Mouse (Mus musculus) liver, adult 2 months (tissue): Measurements from ENCODE around the gene Dnttip1. TPM values are rescaled to one million over a fixed set of nuclear protein-coding genes. Genes with fewer than 3 reads are reported as not detected.

Experiments
- DNase-seq: peaks from one replicate; pipeline ENCODE4 v3.0.0-alpha.2; 2011; ENCODE audit warnings: low read depth, low spot score; ENCODE audit errors: extremely low read depth
- H3K27ac ChIP-seq: fragments of 200-500 bp; replicated peaks from 2 replicates; pipeline ENCODE4 v1.5.1; 2012; ENCODE audit warnings: low read depth, mild to moderate bottlenecking, control low read depth, inconsistent platforms, low read length; ENCODE audit not compliant: insufficient read depth
- H3K27me3 ChIP-seq: fragments of 200-500 bp; 2 replicates; pipeline ENCODE4 v1.6.1; 2012; ENCODE audit warnings: mild to moderate bottlenecking, moderate library complexity, low read length, inconsistent platforms; ENCODE audit not compliant: control insufficient read depth, insufficient read depth
- H3K36me3 ChIP-seq: fragments of 200-500 bp; 2 replicates; pipeline ENCODE4 v1.6.1; 2012; ENCODE audit warnings: low read length, inconsistent platforms; ENCODE audit not compliant: control insufficient read depth, insufficient read depth
- H3K4me1 ChIP-seq: fragments of 200-500 bp; 2 replicates; pipeline ENCODE4 v1.6.1; 2011; ENCODE audit warnings: low read length; ENCODE audit not compliant: control insufficient read depth, insufficient read depth
- H3K4me3 ChIP-seq: fragments of 200-500 bp; 2 replicates; pipeline ENCODE4 v1.5.1; 2011; ENCODE audit warnings: low read depth, mild to moderate bottlenecking, control low read depth, low read length, moderate library complexity; ENCODE audit not compliant: insufficient read depth
- H3K79me2 ChIP-seq: fragments of 200-500 bp; 2 replicates; pipeline ENCODE4 v1.6.1; 2012; ENCODE audit warnings: inconsistent platforms, mild to moderate bottlenecking, low read length, moderate library complexity; ENCODE audit not compliant: control insufficient read depth, insufficient read depth
- H3K9ac ChIP-seq: fragments of 200-500 bp; 2 replicates; pipeline ENCODE4 v1.6.1; 2012; ENCODE audit warnings: low read depth, mild to moderate bottlenecking, control low read depth, inconsistent platforms, low read length
- CTCF ChIP-seq: fragments of 200-500 bp; IDR thresholded peaks from 2 replicates; pipeline ENCODE4 v1.5.1; 2011; ENCODE audit warnings: low read depth, low read length, control low read depth
- POLR2A ChIP-seq: fragments of 200-500 bp; IDR thresholded peaks from 2 replicates; pipeline ENCODE4 v1.6.1; 2011; ENCODE audit warnings: low read length, control low read depth; ENCODE audit not compliant: insufficient read depth; ENCODE audit errors: extremely low read depth
- WGBS: fragments of 180-500 bp; shearing (Covaris S2); methylation state at CpG from one replicate; pipeline ENCODE4 v1.1.7; 2018; 5-methylcytosine and 5-hydroxymethylcytosine counted together
- polyA plus RNA-seq: library from polyadenylated mRNA; depleted of rRNA; stranded (reverse); fragments of >200 nt; gene quantifications from 2 replicates; pipeline ENCODE4 v1.2.3, GENCODE M21; 2012
- total RNA-seq: library from RNA; depleted of rRNA; stranded (reverse); fragments of >200 nt; gene quantifications from 2 replicates; pipeline ENCODE4 v1.2.3, GENCODE M21; 2014

Gene Dnttip1
- total and polyA plus RNA-seq, 2 experiments: 11.8 to 11.9 TPM

GRCm38 (mm10) chr2:164773229-164773988 lies 27.6 kb downstream of the Dnttip1 start:
- H3K4me3 ChIP-seq: no peak overlapping the region

GRCm38 (mm10) chr2:164773989-164774364 lies 28.2 kb downstream of the Dnttip1 start:
- Histone ChIP-seq H3K79me2 (no peaks in the 10 kb centered on the region), H3K4me1 (no peaks in the 10 kb centered on the region), H3K27me3 (no peaks in the 10 kb centered on the region), H3K27ac (no peak overlapping the region), H3K9ac (no peak overlapping the region), H3K4me3 (no peak overlapping the region), H3K36me3 (no peaks in the 10 kb centered on the region)
- WGBS: 76% methylated on average over 5 of the region's 5 CpGs
- no peak for TF ChIP-seq POLR2A
- TF ChIP-seq CTCF: no peak
- no peak for DNase-seq

More at GRCm38 (mm10) chr2:164773229-164773988, 27.6 kb downstream of the Dnttip1 start:
- Histone ChIP-seq H3K79me2 (no peaks in the 10 kb centered on the region), H3K36me3 (no peaks in the 10 kb centered on the region), H3K27ac (no peak overlapping the region), H3K4me1 (no peaks in the 10 kb centered on the region), H3K9ac (no peak overlapping the region), H3K27me3 (no peaks in the 10 kb centered on the region)
- DNase-seq: no peak
- TF ChIP-seq POLR2A (no peak), CTCF (no peak)
- 90% methylated on average over 14 of the region's 14 CpGs for WGBS

GRCm38 (mm10) chr2:164776130-164776529 lies 30.3 kb downstream of the Dnttip1 start:
- no peak overlapping the region for H3K4me3 ChIP-seq
- H3K79me2 ChIP-seq: no peaks in the 10 kb centered on the region
- no peak overlapping the region for H3K27ac ChIP-seq
- TF ChIP-seq CTCF (no peak), POLR2A (no peak)
- 91% methylated on average over 6 of the region's 6 CpGs for WGBS
- H3K27me3 ChIP-seq: no peaks in the 10 kb centered on the region
- no peaks in the 10 kb centered on the region for H3K36me3 ChIP-seq
- H3K4me1 ChIP-seq: no peaks in the 10 kb centered on the region
- no peak for DNase-seq
- H3K9ac ChIP-seq: no peak overlapping the region

- no peak for TF ChIP-seq CTCF
- no peak for TF ChIP-seq POLR2A
Measured at GRCm38 (mm10) chr2:164776801-164777200, 31.0 kb downstream of the Dnttip1 start.

GRCm38 (mm10) chr2:164777246-164778014 lies 31.6 kb downstream of the Dnttip1 start:
- TF ChIP-seq CTCF (no peak), POLR2A (no peak)
- no peaks in the 10 kb centered on the region for H3K79me2 ChIP-seq
- no peaks in the 10 kb centered on the region for H3K4me1 ChIP-seq
- no peaks in the 10 kb centered on the region for H3K27me3 ChIP-seq
- H3K4me3 ChIP-seq: no peak overlapping the region
- no peak for DNase-seq
- no peak overlapping the region for H3K9ac ChIP-seq
- no peaks in the 10 kb centered on the region for H3K36me3 ChIP-seq
- no peak overlapping the region for H3K27ac ChIP-seq
- 81% methylated on average over 30 of the region's 30 CpGs for WGBS

More at GRCm38 (mm10) chr2:164776801-164777200, 31.0 kb downstream of the Dnttip1 start:
- H3K9ac ChIP-seq: no peak overlapping the region
- no peaks in the 10 kb centered on the region for H3K79me2 ChIP-seq
- H3K36me3 ChIP-seq: no peaks in the 10 kb centered on the region
- H3K4me1 ChIP-seq: no peaks in the 10 kb centered on the region
- no peak overlapping the region for H3K4me3 ChIP-seq
- WGBS: 69% methylated on average over 17 of the region's 17 CpGs
- no peak overlapping the region for H3K27ac ChIP-seq
- DNase-seq: no peak
- H3K27me3 ChIP-seq: no peaks in the 10 kb centered on the region

DNA sequence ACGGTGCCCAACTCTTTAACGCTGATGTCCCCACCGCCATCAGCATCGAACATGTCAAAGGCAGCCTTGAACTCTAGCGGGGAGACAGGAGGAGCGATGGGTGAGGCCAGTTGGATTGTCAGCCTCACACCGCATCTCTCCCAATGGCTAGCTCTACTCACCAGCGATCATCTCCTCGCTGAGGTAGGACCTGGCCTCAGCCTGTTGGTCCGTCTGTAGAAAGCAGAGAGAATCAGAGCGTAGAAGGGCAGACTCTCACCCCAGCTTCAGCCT lies 32.2 kb downstream of the Dnttip1 start:
- Histone ChIP-seq H3K36me3 (no peaks in the 10 kb centered on the region), H3K4me3 (no peak overlapping the region), H3K27ac (no peak overlapping the region), H3K4me1 (no peaks in the 10 kb centered on the region), H3K79me2 (no peaks in the 10 kb centered on the region), H3K27me3 (no peaks in the 10 kb centered on the region), H3K9ac (no peak overlapping the region)
- WGBS: 83% methylated on average over 11 of the region's 11 CpGs
- DNase-seq: no peak
- TF ChIP-seq CTCF (no peak), POLR2A (no peak)
